Mouse (Mus musculus) cerebellum, adult 11 months (tissue): ENCODE data around the gene Serpine2.

Source experiments
- DNase-seq: peaks from one replicate; pipeline ENCODE4 v3.0.0; 2022

Serpine2 gene

DNA sequence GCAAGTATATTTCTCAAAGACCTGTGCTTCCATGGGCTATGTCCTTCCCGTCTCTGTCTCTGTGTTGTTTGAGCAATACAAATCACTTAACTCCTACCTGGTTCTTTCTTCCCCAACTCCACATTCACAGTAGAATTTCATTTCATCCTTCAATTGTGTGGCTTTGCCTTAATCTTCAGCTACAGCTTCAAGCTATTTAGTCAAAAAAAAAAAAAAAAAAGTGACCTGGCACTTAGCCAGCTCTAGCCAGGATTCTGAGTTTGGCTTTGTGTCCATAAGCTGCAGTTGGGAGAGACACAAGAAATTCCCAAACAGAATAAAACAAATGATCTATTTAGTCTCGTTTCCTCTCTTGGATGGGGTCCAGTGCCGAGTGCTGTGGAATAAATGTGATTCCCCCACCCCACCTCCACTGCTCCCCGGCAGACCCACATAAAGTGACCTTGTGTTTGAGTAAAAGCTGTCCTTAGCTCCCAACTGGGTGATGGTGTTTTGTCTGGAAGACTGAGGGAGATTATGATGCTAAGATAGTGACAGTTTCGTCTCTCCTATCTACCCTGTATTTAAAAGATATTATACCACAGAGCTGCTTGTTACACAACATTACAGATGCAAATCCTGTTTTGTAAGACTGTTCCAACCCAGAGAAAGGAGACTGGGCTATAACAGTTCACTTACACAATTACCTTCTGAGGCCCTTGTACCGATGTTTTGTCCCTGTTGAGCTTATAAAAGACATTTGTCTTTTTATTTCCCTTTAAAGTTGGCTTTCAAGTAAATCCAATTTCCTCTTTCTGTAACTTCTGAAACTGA is at the start of gene Serpine2:
Serpine2 (minus strand) TSS at position 51 of the 813 bp plus-strand sequence.
- DNase-seq = no peak

- DNase-seq = no peak
Observed at GRCm38 (mm10) chr1:79907811-79908210, 46.8 kb upstream of the Serpine2 start.

DNA sequence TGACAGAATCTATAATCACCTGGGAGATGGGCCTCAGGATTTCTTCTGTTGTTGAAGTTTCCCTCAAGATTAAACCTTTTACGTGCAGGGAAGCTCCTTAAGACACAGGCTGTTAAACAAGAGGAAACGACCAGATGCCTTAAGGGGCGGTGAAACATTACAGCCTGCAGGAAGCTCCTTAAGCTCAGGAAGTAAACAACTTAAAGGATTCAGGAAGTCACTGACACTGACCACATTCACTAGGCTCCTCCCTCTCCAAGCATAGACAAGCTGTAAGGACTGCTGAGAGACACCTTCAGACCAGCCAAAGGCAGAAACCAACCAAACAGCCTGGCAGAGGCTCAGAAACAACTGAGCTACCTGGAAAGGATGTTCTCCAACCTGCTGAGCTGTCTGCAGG is 44.3 kb upstream of the Serpine2 start:
- no peak for DNase-seq

- no peak for DNase-seq
Observed at GRCm38 (mm10) chr1:79902901-79903300, 41.9 kb upstream of the Serpine2 start.

GRCm38 (mm10) chr1:79882648-79883047 is 21.7 kb upstream of the Serpine2 start:
- no peak for DNase-seq

DNA sequence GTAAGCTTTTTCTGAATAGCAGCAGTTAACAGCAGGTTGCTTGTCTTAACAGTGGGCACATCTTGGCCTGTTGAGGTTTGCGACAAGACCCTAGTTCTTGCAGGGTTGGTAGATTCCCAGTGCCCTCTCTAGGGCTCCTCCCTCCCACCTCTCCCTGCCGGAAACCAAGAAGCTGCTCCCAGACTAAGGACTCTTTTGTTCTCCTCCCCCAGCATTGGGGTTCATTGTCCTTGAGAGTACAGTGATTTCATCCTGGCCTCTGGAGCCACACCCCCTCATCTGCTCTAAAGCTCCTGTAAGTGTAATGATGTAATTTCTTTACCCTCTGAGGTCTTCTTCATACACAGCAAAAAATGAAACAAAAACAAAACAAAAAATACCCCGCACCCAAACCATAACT is 13.8 kb upstream of the Serpine2 start:
- DNase-seq = no peak

- DNase-seq = no peak
Observed at GRCm38 (mm10) chr1:79860411-79861039, 455 bp downstream of the Serpine2 start.

DNA sequence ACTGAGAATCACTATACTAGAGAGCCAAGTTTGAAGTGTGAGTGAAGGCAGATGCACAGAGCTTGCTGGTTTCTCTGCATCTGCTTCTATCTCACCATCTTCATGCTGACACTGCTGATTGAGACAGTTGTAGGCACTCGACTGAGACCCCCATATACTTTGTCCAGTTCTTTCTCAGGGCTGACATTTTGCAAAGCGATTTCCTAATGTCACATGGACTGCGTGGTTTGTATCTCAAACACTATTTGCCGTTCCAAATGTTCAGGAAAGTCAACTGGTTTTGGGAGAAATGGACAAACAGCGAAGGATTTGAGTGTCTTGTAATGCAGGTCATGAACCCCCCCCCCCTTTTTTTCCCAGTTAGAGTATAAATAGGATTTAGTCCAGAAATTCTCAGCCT is 1.0 kb downstream of the Serpine2 start:
- DNase-seq = no peak

GRCm38 (mm10) chr1:79859026-79859425 is 2.0 kb downstream of the Serpine2 start:
- no peak for DNase-seq

- no peak for DNase-seq
Observed at GRCm38 (mm10) chr1:79858389-79858994, 2.5 kb downstream of the Serpine2 start.

DNA sequence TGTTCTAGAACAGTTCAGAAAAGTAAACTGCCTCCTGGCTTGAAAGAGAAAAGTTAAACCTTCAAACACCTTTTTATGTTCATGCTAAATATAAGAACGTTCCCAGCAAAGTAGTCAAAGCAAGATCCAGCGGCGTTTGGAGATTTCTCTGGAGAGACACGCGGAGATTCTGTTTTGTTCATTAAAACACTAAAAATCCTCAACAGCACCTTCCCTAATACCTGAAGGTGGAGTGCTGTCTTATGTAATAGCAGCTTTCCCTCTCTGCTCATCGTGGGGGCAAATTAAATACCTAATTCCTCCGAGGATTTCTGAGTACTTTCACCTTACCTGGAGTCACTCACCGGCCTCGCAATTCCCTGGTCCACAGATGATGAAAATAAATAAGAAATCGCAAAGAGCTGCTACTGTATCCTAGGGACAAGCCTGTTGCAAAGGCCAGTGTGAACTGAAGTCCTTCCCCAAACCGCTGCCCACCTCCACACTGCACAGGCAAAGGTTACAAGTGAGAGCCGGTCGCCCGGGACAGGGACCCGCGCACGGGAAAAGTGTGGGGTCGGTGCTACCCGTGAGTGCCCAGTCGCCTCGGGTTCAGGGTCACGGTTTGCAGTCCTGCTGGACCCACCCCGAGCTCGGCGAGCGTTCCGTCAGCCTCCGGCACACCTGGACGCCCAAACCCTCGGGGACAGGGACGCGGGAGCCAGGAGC is 3.1 kb downstream of the Serpine2 start:
- no peak for DNase-seq

- DNase-seq = no peak
Observed at GRCm38 (mm10) chr1:79856756-79857155, 4.2 kb downstream of the Serpine2 start.

- DNase-seq = no peak
Observed at GRCm38 (mm10) chr1:79853527-79853926, 7.5 kb downstream of the Serpine2 start.

DNA sequence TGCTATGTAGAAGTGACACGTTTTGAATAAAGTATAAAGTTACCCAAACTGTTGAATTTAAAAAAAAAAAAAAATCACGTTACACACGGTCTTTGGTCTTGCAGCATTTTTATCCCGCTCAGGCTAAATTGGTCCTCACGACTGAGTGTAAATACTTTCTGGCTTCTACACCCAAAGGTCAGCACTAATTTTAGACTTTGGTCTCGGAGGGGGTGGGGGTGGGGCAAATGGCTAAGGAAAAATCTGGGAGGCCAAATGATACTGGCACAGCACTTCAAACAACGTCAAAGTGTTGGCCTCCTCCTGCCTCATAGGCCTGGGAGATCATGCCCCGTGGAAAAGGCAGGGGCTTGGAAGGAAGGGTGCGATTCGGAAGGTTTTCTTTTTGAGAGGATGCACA is 10.6 kb downstream of the Serpine2 start:
- DNase-seq = no peak

- no peak for DNase-seq
Observed at GRCm38 (mm10) chr1:79848663-79849062, 12.3 kb downstream of the Serpine2 start.

- DNase-seq = no peak
Observed at GRCm38 (mm10) chr1:79846891-79847290, 14.1 kb downstream of the Serpine2 start.

DNA sequence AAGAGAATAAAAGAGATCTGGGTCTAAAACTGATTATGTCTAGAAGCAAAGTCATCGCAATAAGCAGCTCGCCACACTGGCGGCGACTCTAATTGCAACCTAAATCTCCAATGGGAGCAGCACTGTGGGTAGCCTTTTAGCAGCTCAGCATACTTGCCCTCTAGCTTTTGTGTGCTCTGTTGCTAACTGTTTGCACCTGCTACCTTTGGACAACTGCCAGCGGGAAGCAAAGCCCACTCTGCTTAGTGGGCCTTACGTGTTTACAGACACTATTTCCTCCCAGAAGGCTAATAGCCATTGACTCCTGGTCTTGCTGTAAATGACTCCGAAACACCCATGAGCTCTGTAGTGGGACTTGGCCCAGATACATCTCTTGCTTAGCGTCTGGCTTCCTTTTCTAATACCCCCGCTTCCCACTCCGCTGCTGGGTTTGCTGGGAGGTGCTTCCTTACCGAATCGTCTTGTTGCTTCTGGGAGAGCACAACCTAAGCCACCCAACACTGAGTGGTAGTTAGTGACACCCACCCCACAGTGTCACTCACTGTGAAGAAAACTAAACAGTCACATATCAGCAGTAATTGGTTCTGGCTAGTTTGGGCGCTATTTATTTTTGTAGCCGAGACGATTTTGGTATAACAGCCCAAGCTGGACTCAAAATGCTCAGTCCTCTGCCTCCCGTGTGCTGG is 28.1 kb downstream of the Serpine2 start:
- DNase-seq = no peak

DNA sequence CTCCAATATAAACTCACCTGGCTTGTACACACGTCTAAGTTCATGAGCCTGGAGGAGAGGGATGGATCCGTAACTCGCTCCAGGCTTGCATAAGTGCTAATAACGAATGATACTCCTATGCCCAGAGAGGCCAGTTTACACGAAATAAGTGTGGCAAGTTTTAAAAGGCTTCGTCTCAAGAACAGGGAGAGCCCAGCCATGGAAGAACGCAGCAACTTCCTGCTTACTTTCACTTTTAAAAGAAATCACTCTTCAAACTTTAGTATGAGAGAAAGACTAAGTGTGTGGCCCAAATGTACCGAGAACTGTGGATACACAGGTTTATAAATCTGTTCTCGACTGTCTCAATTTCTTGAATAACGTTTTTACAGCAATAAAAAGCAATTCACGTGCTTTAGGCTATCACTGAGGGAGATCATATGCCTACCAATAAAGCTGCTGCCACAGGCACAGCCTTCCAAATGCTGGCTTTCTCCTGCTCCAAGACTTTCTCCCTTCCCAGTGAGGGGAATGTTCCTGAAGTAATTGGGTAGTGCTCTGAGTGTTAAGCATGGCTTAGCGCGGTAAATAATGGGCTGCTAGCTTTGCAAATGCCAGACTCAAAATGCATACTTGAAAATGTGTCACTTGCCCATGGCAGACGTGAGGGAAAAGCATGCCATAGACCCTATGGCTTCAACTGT is 36.9 kb downstream of the Serpine2 start:
- no peak for DNase-seq

GRCm38 (mm10) chr1:79822806-79823525 is 38.0 kb downstream of the Serpine2 start:
- no peak for DNase-seq

DNA sequence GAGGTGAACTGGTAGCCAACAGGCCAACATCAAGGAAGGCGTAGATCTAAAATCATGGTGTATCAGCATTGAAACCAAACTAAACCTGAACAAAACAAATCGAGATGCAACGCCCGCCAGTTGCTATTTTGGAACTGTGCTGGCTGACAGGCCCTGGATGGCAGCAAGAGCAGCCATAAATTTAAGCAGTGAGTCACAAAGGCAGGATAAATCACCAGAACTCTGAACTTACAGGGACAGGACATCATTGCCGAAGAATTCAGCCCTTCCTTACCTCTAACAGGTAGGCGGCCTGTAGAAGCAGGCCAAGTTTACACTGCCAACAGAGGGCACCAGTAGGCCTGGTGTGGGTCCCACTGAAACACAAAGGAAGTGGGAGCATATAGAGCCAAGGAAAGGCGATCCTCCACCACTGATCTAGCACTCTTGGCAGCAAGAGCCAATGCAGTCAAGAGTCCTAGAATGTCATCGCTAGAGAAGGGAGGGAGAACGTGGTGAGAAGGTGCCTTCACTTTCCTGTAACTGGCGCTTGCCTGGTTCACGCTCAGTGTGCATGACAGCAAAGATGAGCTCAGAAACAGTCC is 41.6 kb downstream of the Serpine2 start:
- DNase-seq = no peak

DNA sequence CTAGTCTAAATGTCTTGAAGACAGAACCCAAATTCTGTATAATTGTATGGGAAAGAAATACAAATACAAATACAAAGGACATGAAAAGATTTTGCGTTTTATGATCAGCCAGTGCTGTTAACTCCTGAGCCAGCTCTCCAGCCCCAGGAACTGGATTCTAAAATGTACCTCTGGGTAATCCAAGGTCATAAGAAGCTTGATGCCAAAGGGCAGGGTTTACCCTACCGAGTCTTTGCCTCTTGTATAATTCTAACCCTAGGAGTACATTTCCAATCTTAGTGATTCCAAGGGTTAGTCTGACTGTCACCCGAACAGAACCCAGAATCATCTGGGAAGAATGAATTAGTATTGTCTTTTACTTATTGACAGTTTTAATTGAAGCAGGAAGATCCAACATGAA is 45.5 kb downstream of the Serpine2 start:
- DNase-seq = no peak
